ENCODE assay signal across 18 mouse cellular contexts in genomic region chr5:74365408-74365807, GRCm38 (mm10).
DNase-seq lines count a peak whose midpoint lies in the region; ATAC-seq lines count a peak whose summit lies in the region.
"Had no signal": no experiment of that assay in that cellular context is flagged by ENCODE, and none has a peak within 500 bp of the region (broad histone marks: within the 10 kb centered on the region; RNA-seq: fewer than 3 reads in every experiment).

No protein-coding gene starts in this region.

- ATAC-seq in forebrain, embryonic 12.5 days (ENCODE audit: low FRiP score) = no peak
- 0 out of 2 replicates have a peak, but pooled peaks have one; percentile 66 for ATAC-seq in kidney, embryonic 16.5 days (ENCODE audit: low FRiP score, low TSS enrichment)
- no peak for ATAC-seq in limb, embryonic 12.5 days (ENCODE audit: insufficient number of reproducible peaks, insufficient read depth, low FRiP score, low TSS enrichment, low read depth)
- ATAC-seq: midbrain, embryonic 15.5 days had no signal

- H3K4me1 ChIP-seq in forebrain, embryonic 10.5 days = peaks cover 32% of the 10 kb centered on the region
- H3K4me1 ChIP-seq in forebrain, embryonic 12.5 days = peaks cover 14% of the 10 kb centered on the region
- peaks cover 26% of the 10 kb centered on the region for H3K4me1 ChIP-seq in kidney, embryonic 16.5 days (ENCODE audit: insufficient read depth, low read length)
- peaks cover 47% of the 10 kb centered on the region for H3K4me1 ChIP-seq in embryonic facial prominence, embryonic 10.5 days
- H3K4me1 ChIP-seq in limb, embryonic 12.5 days (replicated peaks) = peaks cover 28% of the 10 kb centered on the region

- H3K4me2 ChIP-seq in forebrain, embryonic 12.5 days = no peak overlapping the region
- no peak overlapping the region for H3K4me2 ChIP-seq in kidney, embryonic 16.5 days (replicated peaks; ENCODE audit: low read depth, low read length)
- H3K4me2 ChIP-seq in limb, embryonic 12.5 days = no peak overlapping the region
- H3K4me2 ChIP-seq: embryonic facial prominence, embryonic 13.5 days; midbrain, embryonic 15.5 days had no signal

- no peaks in the 10 kb centered on the region for H3K36me3 ChIP-seq in forebrain, embryonic 10.5 days (replicated peaks)
- H3K36me3 ChIP-seq in forebrain, embryonic 12.5 days (replicated peaks) = no peaks in the 10 kb centered on the region
- H3K36me3 ChIP-seq in kidney, embryonic 16.5 days (ENCODE audit: insufficient read depth, low read length) = no peaks in the 10 kb centered on the region
- no peaks in the 10 kb centered on the region for H3K36me3 ChIP-seq in embryonic facial prominence, embryonic 10.5 days (replicated peaks)
- H3K36me3 ChIP-seq in limb, embryonic 12.5 days = no peaks in the 10 kb centered on the region
- H3K36me3 ChIP-seq: embryonic facial prominence, embryonic 13.5 days; heart, embryonic 10.5 days; midbrain, embryonic 15.5 days had no signal

- H3K9ac ChIP-seq in forebrain, embryonic 12.5 days = no peak overlapping the region
- no peak overlapping the region for H3K9ac ChIP-seq in kidney, embryonic 16.5 days (replicated peaks; ENCODE audit: low read length)
- no peak overlapping the region for H3K9ac ChIP-seq in limb, embryonic 12.5 days (replicated peaks)
- H3K9ac ChIP-seq: embryonic facial prominence, embryonic 13.5 days; midbrain, embryonic 15.5 days had no signal

- no peak overlapping the region for H3K4me3 ChIP-seq in forebrain, embryonic 10.5 days
- H3K4me3 ChIP-seq in forebrain, embryonic 12.5 days (replicated peaks) = no peak overlapping the region
- no peak overlapping the region for H3K4me3 ChIP-seq in kidney, embryonic 16.5 days (ENCODE audit: low read length)
- H3K4me3 ChIP-seq in embryonic facial prominence, embryonic 10.5 days = no peak overlapping the region
- H3K4me3 ChIP-seq in limb, embryonic 12.5 days (replicated peaks) = no peak overlapping the region
- H3K4me3 ChIP-seq: embryonic facial prominence, embryonic 13.5 days; heart, embryonic 10.5 days; left cerebral cortex, adult 2 months; midbrain, embryonic 15.5 days had no signal

- no peaks in the 10 kb centered on the region for H3K27me3 ChIP-seq in forebrain, embryonic 10.5 days (ENCODE audit: poor library complexity, severe bottlenecking)
- H3K27me3 ChIP-seq in forebrain, embryonic 12.5 days = no peaks in the 10 kb centered on the region
- H3K27me3 ChIP-seq in kidney, embryonic 16.5 days (ENCODE audit: insufficient read depth, low read length) = no peaks in the 10 kb centered on the region
- no peaks in the 10 kb centered on the region for H3K27me3 ChIP-seq in embryonic facial prominence, embryonic 10.5 days (replicated peaks; ENCODE audit: low read depth, poor library complexity, severe bottlenecking)
- H3K27me3 ChIP-seq in limb, embryonic 12.5 days = no peaks in the 10 kb centered on the region
- H3K27me3 ChIP-seq: embryonic facial prominence, embryonic 13.5 days; midbrain, embryonic 15.5 days had no signal

- H3K9me3 ChIP-seq in forebrain, embryonic 10.5 days = no peaks in the 10 kb centered on the region
- no peaks in the 10 kb centered on the region for H3K9me3 ChIP-seq in forebrain, embryonic 12.5 days
- H3K9me3 ChIP-seq in kidney, embryonic 16.5 days (ENCODE audit: low read length) = no peaks in the 10 kb centered on the region
- H3K9me3 ChIP-seq in embryonic facial prominence, embryonic 10.5 days = no peaks in the 10 kb centered on the region
- H3K9me3 ChIP-seq in limb, embryonic 12.5 days = no peaks in the 10 kb centered on the region
- H3K9me3 ChIP-seq: embryonic facial prominence, embryonic 13.5 days; heart, embryonic 10.5 days; midbrain, embryonic 15.5 days had no signal

- H3K27ac ChIP-seq in forebrain, embryonic 10.5 days = 0 out of 2 replicates have a peak overlapping the region, but pooled peaks have one; percentile 15
- H3K27ac ChIP-seq in forebrain, embryonic 12.5 days = no peak overlapping the region
- H3K27ac ChIP-seq in kidney, embryonic 16.5 days (ENCODE audit: low read length) = 0 out of 2 replicates have a peak overlapping the region, but pooled peaks have one; percentile 63
- H3K27ac ChIP-seq in embryonic facial prominence, embryonic 10.5 days (replicated peaks) = 0 out of 2 replicates have a peak overlapping the region, but pooled peaks have one; percentile 24
- peak overlapping the region; percentile 60; the same call in 1 of the 2 replicates for H3K27ac ChIP-seq in limb, embryonic 12.5 days
- H3K27ac ChIP-seq: embryonic facial prominence, embryonic 13.5 days; left cerebral cortex, adult 2 months; midbrain, embryonic 15.5 days had no signal

- no peak for DNase-seq in forebrain, embryonic 10.5 days (ENCODE audit: extremely low spot score, low spot score)
- DNase-seq in kidney, adult 18-20 months = no peak
- peak; percentile 29 for DNase-seq in embryonic facial prominence, embryonic 10.5 days (ENCODE audit: low spot score)
- no peak for DNase-seq in cerebellum, adult 9-11 months
- no peak for DNase-seq in layer of hippocampus, adult 9-10 months (ENCODE audit: low spot score)
- DNase-seq: adrenal gland, postnatal 36 days; cerebellum, postnatal 10 days; gastrocnemius, postnatal 14 days; kidney, adult 2 months; lung, postnatal 36 days; thymus, postnatal 4 days had no signal

- WGBS in forebrain, embryonic 10.5 days = 77% methylated on average over 6 of the region's 6 CpGs
- WGBS in forebrain, embryonic 12.5 days = 43% methylated on average over 6 of the region's 6 CpGs
- 31% methylated on average over 6 of the region's 6 CpGs for WGBS in kidney, embryonic 16.5 days
- 59% methylated on average over 6 of the region's 6 CpGs for WGBS in embryonic facial prominence, embryonic 10.5 days
- WGBS in limb, embryonic 12.5 days = 42% methylated on average over 6 of the region's 6 CpGs
